Mouse (Mus musculus): ENCODE measurements around the gene Hmgcr. TPM values are rescaled to one million over a fixed set of nuclear protein-coding genes. Genes with fewer than 3 reads are reported as not detected.

The Hmgcr gene
- polyA plus RNA-seq, 1 experiment from 2014 or later, result 73.7 TPM

GRCm38 (mm10) chr13:96681088-96681620 is 10.4 kb upstream of the Hmgcr start:
- no peak for ATAC-seq (ENCODE audit: insufficient read depth, low FRiP score, low read depth)
- no peak overlapping the region for H3K4me3 ChIP-seq (replicated peaks)
- no peak overlapping the region for H3K9ac ChIP-seq
- H3K4me2 ChIP-seq, result no peak overlapping the region
- H3K27ac ChIP-seq, result no peak overlapping the region
- no peaks in the 10 kb centered on the region for H3K9me3 ChIP-seq
- H3K4me1 ChIP-seq, result no peaks in the 10 kb centered on the region
- no peaks in the 10 kb centered on the region for H3K36me3 ChIP-seq
- no peaks in the 10 kb centered on the region for H3K27me3 ChIP-seq (replicated peaks)

- ATAC-seq (ENCODE audit: insufficient read depth, low FRiP score, low read depth), result no peak
- Histone ChIP-seq H3K9me3 (no peaks in the 10 kb centered on the region), H3K9ac (no peak overlapping the region), H3K27me3 (replicated peaks) (no peaks in the 10 kb centered on the region), H3K4me1 (no peaks in the 10 kb centered on the region), H3K4me2 (no peak overlapping the region), H3K4me3 (replicated peaks) (no peak overlapping the region), H3K36me3 (no peaks in the 10 kb centered on the region), H3K27ac (no peak overlapping the region)
- 66% methylated on average over 9 of the region's 9 CpGs for WGBS
Observed at GRCm38 (mm10) chr13:96680163-96681087, 9.7 kb upstream of the Hmgcr start.

- WGBS, result 69% methylated on average over 6 of the region's 6 CpGs
- Histone ChIP-seq H3K36me3 (no peaks in the 10 kb centered on the region), H3K27ac (no peak overlapping the region), H3K4me1 (no peaks in the 10 kb centered on the region), H3K9ac (no peak overlapping the region), H3K4me2 (no peak overlapping the region), H3K9me3 (no peaks in the 10 kb centered on the region), H3K27me3 (replicated peaks) (no peaks in the 10 kb centered on the region), H3K4me3 (replicated peaks) (no peak overlapping the region)
- no peak for ATAC-seq (ENCODE audit: insufficient read depth, low FRiP score, low read depth)
Observed at GRCm38 (mm10) chr13:96678616-96679015, 7.9 kb upstream of the Hmgcr start.

DNA sequence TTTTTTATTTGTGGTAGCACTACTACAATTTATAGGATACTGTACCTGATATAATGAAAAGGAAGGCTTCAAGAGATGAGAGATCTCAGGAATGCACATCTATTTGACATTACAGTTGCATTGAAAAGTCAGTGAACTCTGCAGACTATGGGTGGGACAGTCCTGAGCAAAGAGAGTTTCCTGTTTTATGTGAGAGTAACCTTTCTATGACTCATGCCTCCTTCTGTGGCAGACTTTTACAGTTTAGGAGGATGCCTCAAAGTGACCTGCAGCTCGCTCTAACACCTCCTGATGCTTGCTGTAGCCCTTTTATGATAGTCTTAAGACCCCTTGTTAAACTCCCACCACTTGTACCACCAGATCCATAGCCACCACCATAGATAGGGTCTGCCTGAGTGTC is 6.3 kb upstream of the Hmgcr start:
- no peak for ATAC-seq (ENCODE audit: insufficient read depth, low FRiP score, low read depth)
- Histone ChIP-seq H3K9me3 (no peaks in the 10 kb centered on the region), H3K4me1 (no peaks in the 10 kb centered on the region), H3K4me2 (no peak overlapping the region), H3K36me3 (no peaks in the 10 kb centered on the region), H3K27ac (no peak overlapping the region), H3K27me3 (replicated peaks) (no peaks in the 10 kb centered on the region), H3K4me3 (replicated peaks) (no peak overlapping the region), H3K9ac (no peak overlapping the region)
- WGBS, result 73% methylated on average over 1 of the region's 1 CpGs

DNA sequence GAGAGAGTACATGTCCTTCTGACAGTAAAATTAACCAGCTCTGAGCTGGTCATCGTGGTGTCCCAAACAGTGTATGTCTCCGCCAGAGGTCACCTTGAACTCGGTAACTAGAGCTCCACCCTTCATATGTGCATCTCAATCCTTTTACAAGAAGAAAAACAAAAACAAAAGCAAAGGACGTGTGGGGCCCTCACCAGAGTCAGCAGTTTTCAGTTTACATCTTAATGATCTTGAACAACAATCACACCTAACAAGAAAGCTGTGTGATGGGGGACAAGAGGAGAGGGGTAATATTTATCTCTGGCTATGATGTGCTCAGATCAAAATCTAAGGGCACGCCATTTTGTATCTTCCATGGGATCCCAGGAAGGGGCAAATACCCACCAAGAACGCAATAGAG is 5.0 kb upstream of the Hmgcr start:
- no peaks in the 10 kb centered on the region for H3K27me3 ChIP-seq (replicated peaks)
- H3K4me2 ChIP-seq, result no peak overlapping the region
- no peaks in the 10 kb centered on the region for H3K36me3 ChIP-seq
- no peaks in the 10 kb centered on the region for H3K9me3 ChIP-seq
- H3K9ac ChIP-seq, result no peak overlapping the region
- ATAC-seq (ENCODE audit: insufficient read depth, low FRiP score, low read depth), result no peak
- H3K27ac ChIP-seq, result no peak overlapping the region
- 0 out of 2 replicates have a peak, but pooled peaks cover 2% of the 10 kb centered on the region for H3K4me1 ChIP-seq
- 82% methylated on average over 6 of the region's 6 CpGs for WGBS
- no peak overlapping the region for H3K4me3 ChIP-seq (replicated peaks)

GRCm38 (mm10) chr13:96673817-96674216 is 3.1 kb upstream of the Hmgcr start:
- 80% methylated on average over 7 of the region's 7 CpGs for WGBS
- no peak overlapping the region for H3K4me2 ChIP-seq
- ATAC-seq (ENCODE audit: insufficient read depth, low FRiP score, low read depth), result no peak
- peaks cover 7% of the 10 kb centered on the region; the same call in 1 of the 2 replicates for H3K4me1 ChIP-seq
- no peak overlapping the region for H3K4me3 ChIP-seq (replicated peaks)
- H3K9me3 ChIP-seq, result no peaks in the 10 kb centered on the region
- H3K27ac ChIP-seq, result no peak overlapping the region
- no peaks in the 10 kb centered on the region for H3K36me3 ChIP-seq
- H3K9ac ChIP-seq, result no peak overlapping the region
- no peaks in the 10 kb centered on the region for H3K27me3 ChIP-seq (replicated peaks)

DNA sequence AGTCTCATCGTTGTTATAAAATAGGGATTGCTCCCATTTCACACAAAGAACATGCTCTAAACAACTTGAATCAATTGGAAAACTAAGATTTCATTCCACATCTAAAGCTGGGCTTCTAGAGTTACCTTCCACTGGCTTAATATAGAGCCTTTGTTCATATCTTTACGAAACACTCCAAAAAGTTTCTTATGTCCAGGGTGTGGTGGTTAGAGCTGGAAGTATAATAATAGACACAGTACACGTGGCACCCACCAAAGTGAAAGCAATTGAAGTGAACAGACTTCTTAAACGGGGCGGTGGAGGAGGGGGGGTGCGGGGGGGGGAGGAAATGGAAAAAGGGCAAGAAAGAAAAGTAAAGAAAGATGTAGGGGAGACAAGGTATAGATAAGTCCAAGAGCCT is 1.5 kb upstream of the Hmgcr start:
- Histone ChIP-seq H3K27me3 (replicated peaks) (no peaks in the 10 kb centered on the region), H3K9ac (no peak overlapping the region), H3K27ac (no peak overlapping the region), H3K4me1 (peaks cover 8% of the 10 kb centered on the region; the same call in 1 of the 2 replicates), H3K4me2 (no peak overlapping the region), H3K4me3 (replicated peaks) (no peak overlapping the region), H3K36me3 (no peaks in the 10 kb centered on the region), H3K9me3 (no peaks in the 10 kb centered on the region)
- 83% methylated on average over 6 of the region's 6 CpGs for WGBS
- no peak for ATAC-seq (ENCODE audit: insufficient read depth, low FRiP score, low read depth)

- ATAC-seq (ENCODE audit: insufficient read depth, low FRiP score, low read depth), result no peak
Observed at GRCm38 (mm10) chr13:96671906-96672234, 1.1 kb upstream of the Hmgcr start.

GRCm38 (mm10) chr13:96671078-96671905 is 556 bp upstream of the Hmgcr start:
- Histone ChIP-seq H3K4me3 (replicated peaks) (peak overlapping the region; percentile 78), H3K27ac (peak overlapping the region; percentile 72), H3K4me2 (peak overlapping the region; percentile 59), H3K9me3 (no peaks in the 10 kb centered on the region), H3K27me3 (replicated peaks) (no peaks in the 10 kb centered on the region), H3K9ac (0 out of 2 replicates have a peak overlapping the region, but pooled peaks have one; percentile 14), H3K4me1 (peaks cover 8% of the 10 kb centered on the region; the same call in 1 of the 2 replicates), H3K36me3 (no peaks in the 10 kb centered on the region)
- ATAC-seq (ENCODE audit: insufficient read depth, low FRiP score, low read depth), result no peak
- WGBS, result 13% methylated on average over 31 of the region's 31 CpGs

More at GRCm38 (mm10) chr13:96671906-96672234, 1.1 kb upstream of the Hmgcr start:
- Histone ChIP-seq H3K4me2 (no peak overlapping the region), H3K27ac (no peak overlapping the region), H3K27me3 (replicated peaks) (no peaks in the 10 kb centered on the region), H3K4me3 (replicated peaks) (no peak overlapping the region), H3K4me1 (peaks cover 8% of the 10 kb centered on the region; the same call in 1 of the 2 replicates), H3K9ac (no peak overlapping the region), H3K9me3 (no peaks in the 10 kb centered on the region), H3K36me3 (no peaks in the 10 kb centered on the region)
- 96% methylated on average over 5 of the region's 5 CpGs for WGBS

GRCm38 (mm10) chr13:96670019-96670405 is 724 bp downstream of the Hmgcr start:
- Histone ChIP-seq H3K4me3 (replicated peaks) (peak overlapping the region; percentile 78), H3K27ac (peak overlapping the region; percentile 88), H3K9ac (peak overlapping the region; percentile 76), H3K4me1 (peaks cover 8% of the 10 kb centered on the region; the same call in 1 of the 2 replicates), H3K27me3 (replicated peaks) (no peaks in the 10 kb centered on the region), H3K36me3 (peaks cover 10% of the 10 kb centered on the region), H3K4me2 (peak overlapping the region; percentile 60), H3K9me3 (no peaks in the 10 kb centered on the region)
- 2% methylated on average over 13 of the region's 13 CpGs for WGBS
- ATAC-seq (ENCODE audit: insufficient read depth, low FRiP score, low read depth), result no peak

DNA sequence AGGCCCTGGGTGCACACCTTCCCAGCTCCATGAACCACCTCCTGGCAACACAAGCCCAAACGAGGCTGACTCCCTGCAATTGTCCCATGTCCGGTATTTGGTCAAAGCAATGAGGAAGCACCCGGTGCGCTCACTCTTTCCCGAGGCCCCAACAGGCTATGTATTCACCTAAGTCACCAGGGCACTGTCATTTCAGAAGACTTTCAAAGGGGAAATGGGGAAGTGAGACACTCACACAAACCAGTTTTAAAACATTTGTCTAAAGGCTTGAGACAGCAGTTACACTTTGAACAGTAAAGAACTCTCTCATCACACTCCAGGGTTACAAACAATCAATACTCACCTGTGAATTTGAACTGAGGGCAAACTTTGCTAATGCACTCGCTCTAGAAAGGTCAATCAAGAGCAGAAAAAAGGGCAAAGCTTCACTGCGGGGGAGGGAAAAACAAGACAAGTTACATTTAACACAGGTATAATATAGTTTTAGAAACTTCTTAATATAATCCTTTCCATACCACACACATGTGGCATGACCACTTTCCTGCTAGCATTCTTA is 6.2 kb downstream of the Hmgcr start:
- no peak for ATAC-seq (ENCODE audit: insufficient read depth, low FRiP score, low read depth)

More for the DNA sequence above, 6.2 kb downstream of the Hmgcr start:
- peaks cover 46% of the 10 kb centered on the region for H3K36me3 ChIP-seq
- no peak overlapping the region for H3K4me3 ChIP-seq (replicated peaks)
- H3K27me3 ChIP-seq (replicated peaks), result no peaks in the 10 kb centered on the region
- no peak overlapping the region for H3K4me2 ChIP-seq
- no peaks in the 10 kb centered on the region for H3K9me3 ChIP-seq
- H3K9ac ChIP-seq, result no peak overlapping the region
- WGBS, result 81% methylated on average over 7 of the region's 7 CpGs
- H3K4me1 ChIP-seq, result peaks cover 6% of the 10 kb centered on the region; the same call in 1 of the 2 replicates
- H3K27ac ChIP-seq, result no peak overlapping the region

All from stomach, embryonic 15.5 days (tissue).